Mouse (Mus musculus) ZHBTc4 (cell line): ENCODE data around the gene Drd3.
A peak's percentile ranks its signal among the peaks of the same experiment; 100 is the strongest.

Experiments
- DNase-seq: peaks from one replicate; pipeline ENCODE4 v3.0.0-alpha.2; 2011; ENCODE audit warnings: low read depth, low spot score

Drd3 gene

DNA sequence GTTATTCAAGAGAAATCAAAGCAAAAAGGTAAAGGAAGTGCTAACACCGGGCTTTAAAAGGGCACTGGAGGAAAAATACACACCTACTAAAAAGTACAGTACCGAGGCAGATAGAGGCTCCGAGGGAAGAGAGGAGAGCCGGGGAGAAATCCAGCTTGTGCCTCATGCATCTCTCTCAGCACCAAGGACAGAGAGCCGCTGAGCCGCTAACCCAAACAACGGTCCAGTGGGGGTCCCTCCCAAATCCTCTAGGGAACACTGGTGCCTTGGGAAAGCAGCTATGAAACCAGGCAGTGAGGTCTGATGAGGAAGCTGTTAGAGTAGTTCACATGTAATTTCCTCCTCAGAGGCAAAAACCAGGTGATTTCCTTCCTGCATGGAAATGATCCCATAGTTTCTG, at the start of gene Drd3:
Gene Drd3 (plus strand): TSS at position 276 of the 400 bp plus-strand sequence.
- peak; percentile 48 for DNase-seq

DNA sequence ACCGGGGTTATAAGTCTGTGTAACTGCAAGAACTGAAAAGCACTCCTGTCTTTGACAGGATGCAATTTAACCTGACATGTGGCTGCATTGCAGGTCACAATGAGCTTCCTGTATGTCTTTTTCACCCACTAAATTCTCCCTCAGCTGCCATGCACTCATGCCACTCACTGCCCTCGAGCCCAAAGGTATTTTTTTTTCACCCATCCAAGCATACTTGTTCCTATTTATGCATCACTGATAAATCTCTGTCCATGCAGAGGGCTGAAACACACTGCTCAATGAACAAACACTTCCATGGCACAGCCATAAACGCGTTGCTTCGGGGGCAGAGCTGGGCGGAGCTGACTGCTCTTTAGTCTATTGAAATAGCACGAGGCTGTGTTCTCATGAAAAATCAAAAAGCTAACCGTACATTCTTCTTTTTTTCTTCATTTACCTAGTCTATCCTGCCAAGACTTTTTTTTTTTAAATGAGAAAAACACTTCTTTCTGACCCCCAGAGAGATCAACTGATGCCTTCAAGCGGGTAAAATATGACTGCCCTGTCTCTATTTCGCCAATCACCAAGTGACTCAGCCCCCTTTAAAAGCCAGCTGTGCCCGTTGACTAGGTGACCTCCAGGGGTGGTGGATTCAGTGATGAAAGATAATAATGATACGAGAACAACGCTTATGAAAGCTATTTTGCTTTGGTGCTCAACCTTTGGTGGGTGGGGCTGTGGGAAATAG, 45.3 kb upstream of the Drd3 start:
- DNase-seq: no peak

DNA sequence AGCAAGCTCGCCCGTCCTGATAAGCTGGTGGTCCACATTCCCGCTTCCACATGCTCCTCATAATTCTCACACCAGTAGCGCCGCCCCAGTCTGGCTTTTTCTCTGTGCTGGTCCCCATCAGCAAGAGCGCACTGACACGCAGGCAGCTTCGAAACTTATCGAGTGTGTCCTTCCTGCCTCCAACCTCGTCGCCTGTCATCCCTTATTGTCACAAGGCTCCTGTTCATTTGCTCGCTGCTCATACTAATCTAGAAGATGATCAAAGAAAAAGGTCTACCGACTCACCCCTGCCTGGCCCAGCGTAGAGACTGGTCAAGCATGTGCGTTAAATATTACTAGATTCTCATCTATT, 44.8 kb upstream of the Drd3 start:
- no peak for DNase-seq

DNA sequence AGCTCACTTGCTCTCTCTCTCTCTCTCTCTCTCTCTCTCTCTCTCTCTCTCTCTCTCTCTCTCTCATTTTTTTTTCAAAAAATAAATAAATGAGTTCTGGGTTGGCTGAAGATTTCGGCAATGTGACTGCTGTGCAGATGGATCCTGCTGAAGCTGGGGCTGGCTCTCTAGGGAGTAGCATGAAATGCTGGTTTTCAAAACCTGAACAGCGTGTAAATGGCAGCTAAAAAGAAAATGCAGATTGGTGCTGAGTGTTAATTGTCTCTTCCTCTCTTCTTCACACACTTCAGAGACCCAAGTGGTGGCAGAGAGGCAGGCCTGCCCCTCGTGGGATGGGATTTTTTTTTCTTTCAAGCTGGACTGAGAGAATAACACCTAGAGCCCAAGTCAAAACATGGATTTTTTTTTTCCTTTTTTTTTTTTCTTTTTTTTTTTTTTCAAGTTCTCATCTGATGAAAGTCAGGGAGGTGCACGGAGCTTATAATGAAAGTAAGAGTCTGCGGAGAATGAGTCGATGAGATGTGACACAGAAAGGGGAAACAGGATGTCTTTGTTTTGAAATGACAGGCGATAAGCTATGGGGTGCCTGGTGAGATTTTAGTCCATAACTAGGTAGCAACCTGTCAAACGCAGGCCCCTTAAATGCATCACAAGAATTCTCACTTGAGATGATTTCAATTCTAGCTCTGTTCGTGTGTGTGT, 44.2 kb upstream of the Drd3 start:
- no peak for DNase-seq

DNA sequence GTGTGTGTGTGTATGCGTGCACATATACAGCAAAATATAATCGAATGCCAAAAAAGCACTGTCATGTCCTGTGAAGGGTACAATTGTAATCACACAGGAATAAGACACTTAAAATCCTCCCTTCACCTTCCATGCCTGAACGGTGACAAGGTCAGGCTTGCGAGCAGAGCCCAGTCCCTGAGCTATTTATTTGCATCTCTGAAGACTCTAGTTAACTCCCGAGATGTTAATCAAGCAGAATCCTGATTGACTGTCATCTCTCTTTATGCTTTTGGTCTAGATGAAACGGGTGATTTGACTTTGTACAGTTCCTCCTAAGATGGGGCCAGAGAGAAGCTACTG, 43.7 kb upstream of the Drd3 start:
- DNase-seq: no peak

DNA sequence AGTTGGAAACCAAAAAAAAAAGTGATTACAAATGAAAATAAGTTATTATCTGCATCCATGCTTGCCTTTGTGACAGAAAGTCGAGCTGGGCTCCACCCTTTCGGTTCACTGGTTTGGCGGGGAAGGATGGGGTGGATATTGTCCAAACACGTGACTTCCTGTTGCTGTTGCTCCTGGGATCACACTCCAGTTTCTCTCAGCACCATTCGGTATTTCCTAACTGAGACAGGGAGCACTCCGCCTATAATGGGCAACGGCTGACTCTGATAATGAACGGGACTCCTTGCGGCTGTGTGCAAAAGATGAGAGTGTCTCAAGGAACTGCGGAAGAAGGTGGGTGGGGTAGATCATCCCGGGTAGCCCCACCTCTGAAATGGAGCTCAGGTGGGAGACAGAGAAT, 43.2 kb upstream of the Drd3 start:
- peak; percentile 45 for DNase-seq

DNA sequence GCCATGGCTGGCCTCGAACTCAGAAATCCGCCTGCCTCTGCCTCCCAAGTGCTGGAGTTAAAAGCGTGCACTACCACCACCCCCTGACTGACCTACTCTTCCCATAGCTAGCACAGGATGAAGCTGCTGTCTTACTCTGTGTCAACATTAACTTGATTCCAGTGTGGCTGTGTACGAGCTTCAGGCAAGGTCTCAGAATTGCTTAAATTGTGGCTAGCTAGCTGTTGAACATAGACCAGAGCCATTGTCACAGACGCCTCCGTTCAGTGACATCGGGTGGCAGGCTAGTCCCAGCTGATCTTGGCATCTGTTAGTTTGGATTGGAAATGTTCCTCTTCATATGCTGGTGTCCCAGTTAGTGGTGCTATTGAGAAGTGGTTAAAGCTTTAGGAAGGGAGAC, 42.5 kb upstream of the Drd3 start:
- DNase-seq: no peak

DNA sequence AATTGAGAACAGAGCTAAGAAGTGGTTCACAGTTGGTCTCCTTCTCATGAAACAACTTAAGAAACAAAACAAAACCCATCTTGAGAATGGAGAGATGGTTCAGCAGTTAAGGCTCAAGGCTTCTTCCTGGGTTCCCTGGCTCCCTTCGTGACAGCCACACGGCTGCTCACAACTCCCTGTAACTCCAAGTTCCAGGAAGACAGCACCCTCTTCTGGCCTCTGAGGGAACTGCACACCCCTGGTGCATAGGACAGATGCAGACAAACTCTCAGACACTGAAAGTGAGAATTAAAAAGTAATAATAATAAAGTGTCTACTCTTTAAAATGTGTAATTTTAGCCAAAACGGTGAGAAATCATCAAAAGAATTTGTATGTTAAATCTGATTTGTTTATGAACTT, 29.4 kb upstream of the Drd3 start:
- peak; percentile 88 for DNase-seq

DNA sequence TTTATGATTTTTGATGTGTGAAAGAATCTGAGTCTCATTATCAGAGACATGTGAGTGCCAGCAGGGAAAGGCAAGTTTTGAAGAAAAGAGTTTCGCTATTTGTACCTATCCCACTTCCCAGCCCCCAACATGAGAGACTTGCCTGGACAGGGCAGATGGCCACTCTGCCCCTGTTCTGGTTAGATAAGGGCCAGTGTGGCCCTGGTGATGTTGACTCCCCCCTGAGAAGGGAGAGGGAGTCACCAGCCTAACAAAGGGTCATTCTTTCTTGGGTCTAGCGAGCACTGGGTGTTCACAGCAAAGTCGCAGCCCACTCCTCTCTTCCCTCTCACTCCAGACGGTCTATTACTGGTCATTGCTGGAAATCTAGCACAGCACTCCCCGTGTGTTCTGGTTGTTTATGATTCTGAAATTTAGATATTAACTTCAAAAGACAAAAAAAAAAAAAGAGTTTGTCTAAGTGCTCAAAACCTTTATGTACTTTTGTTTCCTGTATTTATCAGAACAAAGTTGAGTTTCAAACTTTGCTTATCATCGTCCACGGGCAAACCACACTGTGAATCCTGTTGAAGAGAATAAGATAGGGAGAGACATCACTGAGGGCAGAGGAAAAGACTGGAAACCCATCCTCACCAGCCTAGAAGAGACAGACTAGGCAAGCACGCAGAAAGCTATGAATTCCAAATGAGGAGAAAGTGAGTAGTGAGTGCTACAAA, 24.2 kb upstream of the Drd3 start:
- no peak for DNase-seq

DNA sequence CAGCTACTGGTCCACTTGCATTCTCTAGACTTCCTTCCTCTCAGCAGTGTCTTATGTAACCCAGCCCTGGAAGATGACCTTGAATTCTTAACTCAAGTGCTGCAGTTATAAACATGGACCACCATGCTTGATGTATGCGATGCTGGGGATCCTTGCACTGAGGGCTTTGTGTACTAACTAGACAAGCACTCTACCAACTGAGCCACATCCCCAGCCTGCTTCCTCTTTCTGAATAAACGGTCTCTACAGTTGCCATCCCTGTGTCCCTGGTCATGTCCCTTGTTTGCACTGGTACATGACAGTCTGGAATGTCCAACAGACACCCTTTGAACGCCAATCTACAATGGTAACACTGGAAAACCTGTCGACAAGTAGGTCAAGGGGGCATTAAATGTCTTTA, 23.5 kb upstream of the Drd3 start:
- DNase-seq: no peak

DNA sequence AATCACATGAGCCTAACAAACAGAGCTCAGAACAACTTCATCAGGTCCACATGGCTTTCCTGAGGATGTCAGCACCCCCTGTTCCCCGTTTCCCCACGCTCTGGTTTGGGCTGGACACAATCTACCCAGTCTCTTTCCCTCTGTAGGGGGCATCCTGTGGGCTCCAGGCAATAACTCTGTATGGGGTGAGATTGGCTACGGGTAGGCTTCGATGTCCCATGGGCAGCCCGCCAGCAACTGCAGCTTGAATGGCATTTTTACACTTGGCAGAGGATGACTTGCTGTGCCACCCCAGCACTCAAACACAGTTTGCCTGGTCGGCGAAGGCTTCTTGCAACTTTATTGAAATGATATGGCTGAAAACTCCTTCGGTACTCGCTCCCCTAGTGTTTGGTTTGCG, 21.3 kb upstream of the Drd3 start:
- no peak for DNase-seq

DNA sequence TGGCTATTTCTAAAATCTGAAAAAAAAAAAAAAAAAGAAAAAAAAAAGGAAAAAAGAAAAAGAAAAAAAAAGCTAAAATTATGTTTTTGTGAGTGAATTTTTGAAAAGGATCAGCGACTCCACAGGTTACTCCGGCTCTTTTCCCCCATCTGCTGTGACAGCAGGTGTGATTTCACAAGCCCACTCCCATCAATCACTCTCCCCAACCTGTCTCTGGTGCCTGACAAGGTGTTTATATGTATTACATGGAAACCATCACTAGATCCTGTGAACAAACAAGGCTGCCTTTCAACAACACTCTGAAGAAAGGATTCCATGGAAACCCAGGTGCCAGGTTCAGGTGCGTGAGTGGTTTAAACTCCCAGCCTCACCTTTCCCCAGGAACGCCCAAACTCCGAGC, 20.9 kb upstream of the Drd3 start:
- DNase-seq: no peak

DNA sequence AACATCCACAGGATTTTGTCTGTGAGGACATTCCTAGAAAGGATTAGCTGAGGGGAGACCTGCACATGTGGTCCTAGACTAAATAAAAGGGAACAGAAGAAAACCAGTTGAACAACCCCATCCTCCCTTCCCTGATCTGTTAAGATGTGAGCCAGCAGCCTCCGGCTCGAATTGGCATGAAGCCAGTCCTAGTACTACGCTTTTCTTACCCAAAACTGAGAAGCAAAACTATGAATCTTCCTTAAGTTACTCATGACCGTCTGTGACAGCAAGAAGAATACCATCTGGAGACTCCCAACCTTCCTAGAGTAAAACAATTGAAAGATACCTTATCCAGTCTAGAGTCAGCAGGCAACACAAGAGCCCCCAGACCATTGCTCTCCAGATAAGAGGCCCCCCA, 15.9 kb upstream of the Drd3 start:
- DNase-seq: no peak

DNA sequence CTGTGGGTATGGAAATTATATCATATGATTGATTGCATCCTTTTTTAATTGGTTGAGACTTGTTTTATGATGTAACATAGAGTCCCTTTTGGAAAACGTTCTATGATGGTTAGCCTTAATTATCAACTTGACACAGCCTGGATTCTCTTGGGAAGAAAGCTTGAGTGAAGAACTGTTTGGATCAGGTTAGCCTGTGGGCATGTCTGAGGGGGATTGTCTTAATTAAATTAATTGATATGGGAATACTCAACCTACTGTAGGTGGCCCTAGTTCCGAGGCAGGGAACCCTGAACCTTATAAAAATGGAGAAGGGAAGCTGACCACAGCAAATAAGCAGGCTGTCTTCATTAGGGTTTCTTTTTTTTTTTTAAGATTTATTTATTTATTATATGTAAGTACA, 12.9 kb upstream of the Drd3 start:
- DNase-seq: no peak

DNA sequence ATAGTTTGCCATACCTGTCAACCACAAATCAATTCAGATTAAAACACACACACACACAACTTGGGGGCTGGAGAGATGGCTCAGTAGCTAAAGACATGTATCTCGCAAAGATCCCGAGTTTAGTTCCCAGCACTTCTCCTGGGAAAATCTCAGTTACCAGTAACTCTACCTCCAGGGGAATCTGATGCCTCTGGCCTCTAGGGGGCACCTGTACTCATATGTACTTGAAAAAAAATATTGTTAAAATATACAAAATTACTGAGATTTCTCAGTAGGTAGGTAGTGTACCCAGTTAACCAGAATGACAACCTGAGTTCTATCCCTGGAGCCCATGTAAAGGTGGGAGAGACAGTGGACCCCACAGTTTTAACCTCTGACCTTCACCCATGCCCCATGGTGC, 5.4 kb upstream of the Drd3 start:
- DNase-seq: peak; percentile 8

DNA sequence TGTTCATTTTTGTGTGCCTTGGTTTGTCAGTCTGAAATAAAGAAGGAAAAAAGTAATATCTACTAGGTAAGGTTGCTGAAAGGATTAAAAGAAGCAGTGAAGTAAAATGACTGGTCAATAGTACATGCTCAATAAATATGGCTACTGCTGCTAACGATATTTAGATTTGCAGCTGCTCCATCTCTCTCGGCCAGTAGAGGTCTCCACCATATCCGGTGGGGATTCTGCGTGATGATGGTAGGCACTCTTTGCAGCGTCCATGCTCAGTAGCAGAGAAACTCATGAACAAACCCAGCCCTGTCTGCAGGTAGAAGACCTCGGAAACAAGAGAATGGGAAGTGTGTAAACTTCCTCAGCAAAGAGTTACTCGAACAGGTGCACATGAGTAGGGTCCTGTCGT, 926 bp upstream of the Drd3 start:
- DNase-seq: peak; percentile 48

DNA sequence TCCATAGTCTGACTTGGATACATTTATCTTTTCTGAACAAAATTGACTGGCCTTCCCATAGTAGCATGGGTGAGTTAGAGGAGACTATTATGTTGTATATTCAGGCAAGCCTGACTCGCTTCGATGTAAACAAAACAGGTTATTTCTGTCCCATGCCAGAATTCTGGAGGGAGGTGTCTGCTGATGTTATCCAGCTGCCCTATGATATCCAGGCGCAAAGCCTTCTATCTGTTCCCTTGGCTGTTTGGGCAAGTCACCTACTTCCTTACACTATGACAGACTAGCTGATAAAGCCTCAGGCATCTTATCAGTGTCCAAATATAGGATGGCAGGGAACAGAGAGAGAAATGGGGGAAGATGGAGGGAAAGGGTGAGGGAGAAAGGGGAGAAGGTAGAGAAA, 18.5 kb downstream of the Drd3 start:
- no peak for DNase-seq

DNA sequence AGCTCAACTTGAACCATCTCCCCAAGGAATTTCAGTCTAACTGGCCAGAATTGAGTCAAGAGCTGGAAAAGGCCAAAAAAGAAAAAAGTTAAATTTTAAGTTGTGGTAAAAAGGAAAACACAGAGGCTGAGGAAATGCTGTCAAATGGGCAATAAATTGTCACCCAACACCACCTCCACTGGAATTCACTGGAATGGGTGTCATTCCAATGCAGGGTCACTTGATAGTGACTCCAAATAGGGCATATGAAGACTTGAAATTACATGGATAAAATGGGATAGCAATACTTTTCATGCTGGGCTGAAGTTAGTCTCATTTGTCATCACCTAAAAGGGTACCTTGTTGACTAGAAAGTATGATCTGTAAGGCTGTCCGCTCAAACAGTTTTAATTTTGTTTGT, 18.9 kb downstream of the Drd3 start:
- DNase-seq: no peak

DNA sequence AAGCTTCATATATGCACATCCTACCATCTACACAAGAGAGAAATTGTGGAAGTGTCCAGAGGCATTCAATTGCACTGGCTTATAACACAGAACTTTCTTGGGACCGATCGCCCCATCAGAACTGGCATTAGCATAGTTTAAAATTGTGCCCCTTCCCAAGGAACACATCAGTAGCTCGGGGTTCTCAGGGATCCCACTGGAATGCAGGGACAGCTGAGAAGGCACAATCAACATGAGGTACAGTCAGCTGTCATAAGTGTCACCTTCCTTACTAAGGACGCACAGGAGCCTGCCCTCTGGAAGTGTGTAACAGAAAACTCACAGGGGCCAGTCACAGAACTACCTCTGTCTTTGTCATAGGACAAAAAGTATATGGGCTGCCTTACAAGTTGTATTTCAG, 19.7 kb downstream of the Drd3 start:
- DNase-seq: no peak

DNA sequence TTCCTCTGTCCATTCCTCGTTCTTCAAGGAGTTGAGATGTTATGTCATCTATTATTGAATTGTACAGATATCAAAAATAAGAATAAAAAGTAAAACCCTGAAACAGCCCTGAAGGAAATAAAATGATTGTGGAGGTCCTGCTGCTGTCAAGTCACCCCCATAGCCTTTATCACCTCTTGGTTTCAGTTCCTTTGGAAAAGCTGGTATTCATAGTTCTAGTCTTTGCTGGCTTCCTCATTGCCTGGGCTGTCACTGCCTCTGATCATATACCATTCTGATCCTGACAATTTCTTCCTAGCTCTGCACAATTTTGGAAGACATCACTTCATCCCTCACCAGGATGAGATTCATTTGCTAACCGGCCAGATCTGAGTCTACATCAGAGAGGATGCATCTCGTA, 23.1 kb downstream of the Drd3 start:
- no peak for DNase-seq

DNA sequence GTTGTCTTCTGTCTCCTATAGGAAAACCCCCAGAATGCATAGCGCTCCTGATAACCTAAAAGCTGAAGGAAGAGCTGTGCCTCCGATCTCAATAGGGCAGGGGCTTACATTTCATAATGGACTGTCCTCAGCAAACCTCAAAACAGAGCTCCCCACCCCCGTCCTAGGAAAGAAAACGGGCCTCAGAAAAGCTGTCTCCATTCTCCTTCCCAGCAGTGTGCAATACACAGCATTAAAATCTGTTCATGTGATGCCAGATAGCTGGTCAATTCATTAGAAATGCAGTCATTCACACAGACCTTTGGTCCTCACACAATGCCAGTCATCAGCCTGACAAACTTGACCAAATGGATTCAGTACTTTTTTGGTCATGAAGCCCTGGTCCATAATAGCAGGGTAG, 45.7 kb downstream of the Drd3 start:
- DNase-seq: no peak

DNA sequence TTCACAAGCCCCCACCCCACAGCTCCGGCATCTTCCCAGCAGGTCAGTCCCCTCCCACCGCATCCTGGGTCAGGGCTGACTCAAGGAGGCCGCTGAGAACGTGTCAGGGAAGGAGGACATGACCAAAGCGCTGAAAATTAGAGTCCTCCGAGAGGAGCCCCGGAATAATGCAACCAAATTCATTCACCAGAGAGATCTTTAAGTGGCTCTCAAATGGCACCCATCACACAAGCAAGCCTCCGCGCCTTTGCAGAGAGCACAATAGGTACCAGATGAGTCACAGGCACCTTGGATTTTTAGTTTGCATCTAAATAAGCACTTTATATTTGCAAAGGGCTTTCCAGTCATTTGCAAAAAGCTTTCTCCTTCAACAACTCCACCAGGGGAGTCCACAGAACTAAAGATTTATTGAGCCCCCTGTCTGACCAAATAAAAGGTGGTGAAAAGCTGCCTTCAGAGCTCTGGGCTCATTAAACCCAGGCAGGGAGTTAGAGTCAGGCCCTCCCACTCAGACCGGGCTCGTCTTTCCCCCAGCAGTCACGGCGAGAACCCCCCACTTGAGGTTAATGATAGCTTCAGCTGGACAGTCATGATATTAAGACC, 46.4 kb downstream of the Drd3 start:
- DNase-seq: peak; percentile 87

DNA sequence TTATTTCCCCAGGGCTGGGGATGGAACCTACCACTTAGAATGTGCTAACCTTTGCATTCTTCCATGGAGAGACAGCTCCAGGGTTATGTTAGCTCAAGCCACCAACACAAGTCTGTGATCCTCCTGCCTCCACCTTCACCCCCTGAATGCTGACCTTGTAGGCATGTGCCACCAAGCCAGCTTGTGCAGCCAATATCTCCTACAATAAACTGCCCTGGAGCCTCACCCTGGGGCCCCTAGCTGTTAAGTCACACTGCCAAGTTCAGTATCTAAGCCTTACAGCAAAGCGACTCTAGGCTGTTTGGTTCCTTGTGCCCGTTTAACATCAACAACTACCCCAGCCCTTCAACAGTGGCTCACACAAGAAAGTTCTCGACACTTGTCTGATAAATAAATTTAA, 47.3 kb downstream of the Drd3 start:
- peak; percentile 23 for DNase-seq
